Mouse (Mus musculus): ENCODE measurements around the gene Dlec1.

GRCm38 (mm10) chr9:119110640-119111039 lies 8.4 kb downstream of the Dlec1 start:
- no peak for TF ChIP-seq CTCF (IDR thresholded peaks at IDR 0.05; ENCODE audit: low read depth, low read length)
- no peak for TF ChIP-seq EP300 (IDR thresholded peaks at IDR 0.05; ENCODE audit: insufficient read depth, low read depth, low read length)

All from ES-Bruce4 (cell line).